Mouse (Mus musculus) fibroblast of lung, adult 2 months (primary cell): Measurements from ENCODE around the gene Pigs.

Experiments used
- DNase-seq: peaks from one replicate; pipeline ENCODE4 v3.0.0-alpha.2; 2011; ENCODE audit warnings: low read depth

Pigs gene

DNA sequence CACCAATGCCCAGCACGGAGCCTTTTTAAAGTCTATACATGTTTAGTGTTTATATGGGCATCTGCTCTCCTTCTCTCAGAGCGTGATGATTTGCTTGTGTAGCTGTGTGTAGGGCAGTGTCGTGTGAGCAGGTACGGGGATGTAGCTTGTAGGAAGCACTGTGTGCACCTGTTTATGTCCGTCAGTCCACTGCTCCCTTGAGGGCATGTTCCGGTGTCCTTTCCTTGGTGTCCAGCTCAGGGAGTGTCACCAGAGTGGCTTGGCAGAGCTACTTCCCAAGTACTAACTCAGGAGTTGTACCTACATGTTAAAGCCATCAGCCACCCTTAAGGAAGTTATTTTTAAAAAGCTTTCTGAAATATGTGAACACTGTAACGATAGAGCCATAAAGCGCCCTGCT, 8.8 kb downstream of the Pigs start:
- no peak for DNase-seq

DNA sequence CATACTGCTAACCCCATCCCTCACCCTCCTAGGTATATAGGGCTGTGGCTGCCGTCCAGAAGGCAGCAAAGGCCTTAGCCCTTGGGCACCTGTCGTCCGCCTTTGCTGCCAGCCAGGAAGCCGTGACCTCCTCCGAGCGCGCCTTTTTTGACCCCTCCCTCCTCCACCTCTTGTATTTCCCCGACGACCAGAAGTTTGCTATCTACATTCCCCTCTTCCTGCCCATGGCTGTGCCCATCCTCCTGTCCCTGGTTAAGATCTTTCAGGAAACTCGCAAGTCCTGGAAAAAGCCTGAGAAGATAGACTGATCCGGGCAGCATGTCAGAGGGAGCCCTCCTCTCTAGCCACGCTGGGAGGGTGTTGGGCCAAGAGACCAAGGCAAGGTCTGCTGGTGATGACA, 13.5 kb downstream of the Pigs start:
- DNase-seq = no peak

DNA sequence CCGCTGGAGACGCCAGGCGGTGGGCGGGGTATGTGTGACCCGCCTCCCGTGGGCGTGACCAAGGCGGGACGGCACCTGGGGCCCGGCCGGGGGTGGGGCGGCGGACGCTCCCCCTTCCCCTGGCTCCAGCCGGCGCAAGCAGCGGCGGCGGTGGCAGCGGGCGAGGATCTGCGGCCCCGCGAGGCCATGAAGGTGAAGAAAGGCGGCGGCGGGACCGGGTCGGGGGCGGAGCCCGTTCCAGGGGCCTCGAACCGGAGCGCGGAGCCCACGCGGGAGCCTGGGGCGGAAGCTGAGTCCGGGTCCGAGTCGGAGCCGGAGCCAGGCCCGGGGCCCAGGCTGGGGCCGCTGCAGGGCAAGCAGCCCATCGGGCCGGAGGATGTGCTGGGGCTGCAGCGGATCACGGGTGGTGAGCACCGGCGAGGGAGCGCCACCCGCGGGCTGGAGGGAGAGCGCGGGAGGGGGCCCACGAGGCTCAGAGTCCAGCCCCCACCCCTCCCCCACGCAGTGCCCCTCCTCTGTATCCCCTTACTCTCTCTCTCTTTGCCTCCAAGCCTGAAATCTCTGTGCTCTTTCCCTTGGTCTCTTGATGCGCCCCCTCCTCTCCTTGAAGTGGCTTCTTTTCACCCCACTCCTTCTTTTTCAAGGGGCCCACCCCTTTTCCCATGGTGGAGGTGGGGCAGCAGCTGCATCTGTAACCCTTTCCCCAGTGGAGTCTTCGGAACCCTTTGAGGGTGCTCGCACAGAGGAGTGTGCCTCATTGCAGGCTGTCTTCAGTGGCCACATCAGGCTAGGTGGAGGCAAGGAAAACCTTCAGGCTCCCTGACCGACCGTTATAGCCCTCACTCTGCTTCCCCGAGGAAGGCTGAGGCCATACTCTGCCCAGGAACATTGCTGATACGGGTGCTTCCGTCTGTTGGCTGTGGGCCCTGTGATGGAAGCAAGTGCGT, 15.4 kb downstream of the Pigs start, which contains the start of gene Unc119:
Gene Unc119, plus strand, starts transcription at position 102 of the 947 bp plus-strand sequence.
- no peak for DNase-seq

DNA sequence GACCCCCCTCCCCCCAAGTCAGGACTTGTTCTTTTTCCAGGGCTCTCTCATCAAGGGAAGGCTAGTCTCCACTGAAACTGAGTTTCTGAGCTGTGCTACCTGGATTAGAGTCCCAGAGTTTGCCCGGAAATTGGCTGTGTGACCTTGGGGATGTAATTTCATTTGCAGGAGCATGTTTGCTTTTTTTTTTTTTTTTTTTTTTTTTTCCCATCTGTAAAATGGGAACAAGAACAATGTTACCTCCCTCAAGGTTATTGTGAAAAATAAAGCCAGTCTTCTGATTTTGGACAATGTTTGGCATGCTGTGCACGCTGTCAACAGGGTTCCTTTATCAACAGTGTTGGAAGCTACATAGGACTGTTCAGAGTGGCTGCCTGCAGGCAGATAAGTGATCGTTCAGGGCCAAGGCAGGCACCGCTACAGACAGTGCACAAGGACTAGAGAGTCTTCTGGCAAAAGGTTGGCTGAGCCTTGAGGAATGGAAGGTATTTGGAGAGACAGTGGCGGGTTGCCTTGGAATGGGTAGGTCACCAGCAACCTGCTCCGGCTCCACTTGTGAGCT, 16.2 kb downstream of the Pigs start:
- no peak for DNase-seq

DNA sequence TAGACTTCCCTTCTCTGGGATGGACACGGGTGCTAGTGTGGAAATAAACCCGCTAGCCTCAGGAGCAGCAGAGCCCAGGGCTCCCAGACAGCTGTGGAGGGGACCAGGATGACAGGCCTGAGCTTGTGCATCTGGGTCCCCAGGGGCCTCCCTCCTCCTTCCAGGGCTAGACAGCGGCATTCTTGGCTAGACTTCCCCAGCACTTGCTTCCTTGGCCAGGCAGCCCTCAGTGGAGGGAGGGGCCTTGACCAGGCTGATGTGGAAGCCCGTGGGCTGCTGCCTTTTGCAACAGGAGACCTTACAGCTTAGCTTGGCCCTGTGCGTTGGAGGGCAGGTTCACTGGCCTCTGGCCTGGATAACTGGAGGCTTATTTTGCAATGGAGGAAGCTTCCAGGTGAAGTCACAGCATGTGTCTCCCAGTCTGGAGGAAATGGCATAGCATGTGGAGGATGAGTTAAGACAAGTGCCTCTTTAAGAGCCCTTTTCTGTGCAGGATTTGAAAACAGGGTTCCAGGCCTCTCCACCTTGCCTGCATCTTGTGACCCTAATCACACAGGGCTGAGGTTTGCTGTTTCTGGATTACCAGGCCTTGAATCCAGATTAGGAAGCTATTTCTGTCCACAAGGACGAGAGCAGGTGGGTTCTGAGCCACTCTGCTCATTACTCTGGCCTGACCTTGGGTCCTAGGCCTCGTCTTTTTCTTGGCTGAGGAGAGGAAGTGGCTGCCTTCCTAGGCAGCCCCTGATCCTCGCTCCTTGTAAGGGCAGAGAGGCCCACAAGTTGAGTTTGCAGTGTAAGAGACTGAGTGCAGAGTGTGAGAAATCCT, 16.9 kb downstream of the Pigs start:
- no peak for DNase-seq

DNA sequence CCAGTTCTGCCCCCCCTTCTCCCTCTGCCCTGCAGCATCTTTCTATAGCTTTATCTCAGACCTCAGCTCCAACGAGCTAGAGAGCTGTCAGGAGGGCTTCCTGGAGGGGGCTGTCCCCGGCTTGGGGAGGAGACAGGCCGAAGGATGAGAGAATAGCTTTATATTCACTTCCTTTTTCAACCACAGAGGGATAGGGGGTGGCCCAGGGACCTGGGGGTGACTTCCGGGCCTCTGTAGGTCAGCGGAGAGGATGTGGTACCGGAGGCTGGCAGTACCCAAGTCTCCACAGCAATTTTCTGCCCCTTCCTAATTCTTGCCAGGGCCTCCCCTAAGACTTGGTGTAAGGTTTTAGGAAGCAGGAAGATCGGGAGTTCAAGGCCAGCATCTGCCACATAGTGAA, 17.6 kb downstream of the Pigs start:
- no peak for DNase-seq

DNA sequence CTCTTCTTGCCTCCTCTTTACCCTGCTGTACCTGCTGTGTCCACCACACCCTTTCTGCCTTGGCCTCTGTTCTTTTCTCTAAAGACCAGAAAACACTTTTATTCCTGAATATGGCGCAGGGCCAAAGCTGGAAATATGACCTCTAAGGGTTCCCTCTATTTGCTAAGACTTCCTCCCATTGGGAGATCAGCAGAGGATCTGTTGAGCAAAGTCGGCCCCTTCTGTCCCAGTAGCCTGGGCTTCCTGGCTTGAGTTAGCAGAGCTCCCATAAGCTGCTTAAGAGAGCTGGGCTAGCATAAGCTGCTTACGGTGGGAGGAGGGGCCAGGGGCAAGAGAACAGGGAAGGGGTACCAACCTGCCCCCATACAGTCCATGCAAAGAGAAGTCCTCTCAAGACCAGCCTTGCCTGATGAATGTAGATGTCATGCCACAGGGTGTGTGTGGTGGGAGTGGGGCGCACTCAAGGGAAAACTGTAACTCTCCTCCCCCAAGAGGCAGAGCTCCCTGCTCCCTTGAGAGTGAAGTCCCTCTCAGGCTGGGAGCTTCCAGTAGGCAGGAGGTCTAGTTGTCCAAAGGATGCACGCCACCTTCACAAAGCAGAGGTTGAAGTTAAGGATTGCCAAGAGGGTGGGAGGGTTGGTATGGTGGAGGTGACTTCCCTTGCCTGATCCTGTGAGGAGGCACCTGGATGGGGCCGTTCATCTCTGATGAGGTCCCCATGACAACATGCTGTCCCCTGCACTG, 18.3 kb downstream of the Pigs start:
- DNase-seq = no peak

DNA sequence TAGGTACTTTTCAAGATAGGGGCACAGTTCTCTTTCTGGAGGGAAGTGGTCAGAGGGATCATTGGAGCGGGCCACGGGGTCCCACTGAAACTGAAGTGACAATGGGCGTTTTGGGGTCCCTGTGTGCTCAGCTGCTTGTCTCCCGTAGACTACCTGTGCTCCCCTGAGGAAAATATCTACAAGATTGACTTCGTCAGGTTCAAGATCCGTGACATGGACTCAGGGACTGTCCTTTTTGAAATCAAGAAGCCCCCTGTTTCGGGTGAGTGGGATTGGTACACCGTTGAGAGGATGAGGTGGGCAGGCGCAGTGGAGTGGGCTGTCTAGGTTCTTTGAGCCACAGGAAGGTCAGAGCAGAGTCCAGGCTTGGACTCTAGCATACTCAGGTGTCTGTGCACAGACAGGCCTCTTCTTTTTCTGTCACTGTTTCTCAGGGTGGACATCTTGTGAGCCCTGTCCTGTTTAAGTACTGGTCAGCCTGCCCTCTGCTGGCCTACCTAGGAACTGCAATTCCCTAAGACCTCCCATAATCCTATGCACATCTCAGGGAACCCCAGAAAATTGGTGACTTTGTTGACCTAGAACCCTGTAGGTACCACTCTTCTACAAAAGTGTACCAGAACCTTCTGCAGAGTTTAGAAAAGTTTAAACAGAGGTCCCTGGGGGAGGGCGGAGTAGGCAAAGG, 19.0 kb downstream of the Pigs start:
- no peak for DNase-seq

DNA sequence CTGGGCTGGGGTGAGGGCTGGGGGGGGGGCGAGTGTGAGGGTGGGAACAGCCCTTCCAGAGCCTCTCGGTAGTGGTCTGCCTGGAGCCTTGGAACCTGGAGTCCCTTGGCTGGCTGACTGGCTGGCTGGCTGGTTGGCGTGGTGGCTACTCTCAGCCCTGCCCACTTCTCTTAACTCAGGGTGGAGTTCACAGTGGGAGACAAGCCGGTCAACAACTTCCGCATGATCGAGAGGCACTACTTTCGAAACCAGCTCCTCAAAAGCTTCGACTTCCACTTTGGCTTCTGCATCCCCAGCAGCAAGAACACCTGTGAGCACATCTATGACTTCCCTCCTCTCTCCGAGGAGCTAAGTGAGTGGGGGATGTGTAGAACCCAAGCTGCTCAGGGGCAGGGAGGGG, 19.7 kb downstream of the Pigs start:
- no peak for DNase-seq

DNA sequence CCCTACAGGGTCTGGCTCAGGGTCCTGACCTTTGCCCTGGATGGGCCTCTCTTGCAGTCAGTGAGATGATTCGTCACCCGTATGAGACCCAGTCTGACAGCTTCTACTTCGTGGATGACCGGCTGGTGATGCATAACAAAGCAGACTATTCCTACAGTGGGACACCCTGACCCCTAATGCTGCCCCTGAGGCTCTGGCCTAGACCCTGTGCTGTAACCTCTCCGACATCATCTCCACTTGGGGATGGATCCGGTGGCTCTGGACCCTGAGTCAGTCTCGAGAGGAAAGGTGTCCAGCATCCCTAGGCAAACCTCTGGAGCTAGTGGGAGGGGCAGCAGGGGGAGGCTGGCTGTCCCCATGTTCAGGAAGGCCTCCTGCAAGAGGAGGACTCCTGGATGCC, 20.3 kb downstream of the Pigs start:
- no peak for DNase-seq

DNA sequence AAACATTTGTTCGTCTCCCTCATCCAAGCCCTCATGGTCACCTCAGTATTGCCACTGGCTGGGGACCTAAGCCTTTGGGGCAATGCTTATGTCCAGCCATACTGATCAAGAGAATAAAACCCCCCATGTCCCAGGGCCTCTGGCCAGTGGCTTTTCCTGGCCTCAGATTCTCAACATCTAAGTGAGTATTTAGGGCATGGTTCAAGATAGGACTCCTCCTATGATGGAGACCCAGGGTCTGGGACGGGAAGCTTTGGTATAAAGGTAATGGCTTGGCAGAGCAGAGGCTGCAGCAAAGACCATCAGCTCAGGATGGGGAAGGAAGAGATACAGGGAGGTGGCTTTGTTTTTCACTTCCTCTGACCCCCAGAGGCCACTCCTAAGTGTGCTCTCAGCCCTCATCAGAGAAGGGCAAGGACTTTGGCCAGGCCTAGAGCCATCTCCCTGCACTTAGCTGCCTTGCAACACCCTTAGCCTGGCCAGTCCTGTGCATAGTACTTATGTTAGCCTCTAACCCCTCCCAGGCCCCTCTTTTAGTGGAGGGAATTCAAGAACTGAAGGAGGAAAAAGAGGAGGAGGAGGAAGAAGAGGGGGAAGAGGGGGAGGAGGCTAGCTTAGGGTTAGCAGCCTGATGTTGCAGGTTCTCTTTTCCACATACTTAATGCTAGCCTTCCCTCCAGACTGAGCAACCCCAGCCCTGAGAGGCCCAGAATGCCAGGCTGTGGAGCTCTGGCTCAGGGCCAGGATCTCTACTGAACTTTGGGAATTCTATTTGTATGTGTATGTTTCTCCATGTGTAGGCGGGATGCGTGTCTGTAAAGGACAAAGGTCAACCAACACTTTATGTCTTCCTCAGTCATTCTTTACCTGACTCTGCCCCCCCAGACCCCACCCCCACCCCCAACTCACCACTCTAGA, 21.5 kb downstream of the Pigs start:
- DNase-seq = no peak

DNA sequence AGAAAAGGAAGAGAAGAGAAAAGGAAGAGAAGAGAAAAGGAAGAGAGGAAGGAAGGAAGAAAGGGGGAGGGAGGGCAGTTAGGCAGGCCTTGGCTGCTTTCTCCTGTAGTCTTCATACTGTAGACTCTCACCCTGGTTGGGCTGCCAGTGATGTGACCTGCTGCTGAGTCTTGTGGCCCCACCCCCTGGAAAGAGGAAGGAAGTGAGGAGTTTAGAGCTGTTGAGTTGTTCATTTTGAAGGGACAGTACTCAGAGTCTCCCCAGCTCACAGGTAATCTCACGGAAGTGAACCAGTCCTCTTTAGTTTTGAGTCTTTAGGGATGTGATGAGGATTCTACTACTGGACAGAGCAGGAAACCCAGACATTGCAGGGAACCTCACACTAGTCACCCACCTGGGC, 24.9 kb downstream of the Pigs start:
- DNase-seq = no peak

DNA sequence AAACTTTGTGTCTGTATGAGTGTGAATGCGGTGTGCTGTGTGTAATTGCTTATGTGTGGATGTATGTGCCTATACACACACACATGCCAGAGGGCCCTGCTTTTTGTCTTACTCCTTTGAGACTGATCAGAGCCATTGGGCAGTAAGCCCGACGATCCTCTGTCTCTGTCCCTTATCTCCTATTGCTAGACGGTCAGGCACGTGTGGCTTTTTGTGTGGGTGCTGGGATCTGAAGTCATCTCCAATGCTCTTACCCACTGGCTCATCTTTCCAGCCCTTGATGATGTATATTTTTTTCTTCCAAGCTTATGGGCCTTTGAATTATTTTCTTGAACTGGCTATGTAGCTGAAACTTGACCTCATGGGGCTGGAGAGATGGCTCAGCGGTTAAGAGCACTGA, 26.7 kb downstream of the Pigs start:
- DNase-seq = no peak

DNA sequence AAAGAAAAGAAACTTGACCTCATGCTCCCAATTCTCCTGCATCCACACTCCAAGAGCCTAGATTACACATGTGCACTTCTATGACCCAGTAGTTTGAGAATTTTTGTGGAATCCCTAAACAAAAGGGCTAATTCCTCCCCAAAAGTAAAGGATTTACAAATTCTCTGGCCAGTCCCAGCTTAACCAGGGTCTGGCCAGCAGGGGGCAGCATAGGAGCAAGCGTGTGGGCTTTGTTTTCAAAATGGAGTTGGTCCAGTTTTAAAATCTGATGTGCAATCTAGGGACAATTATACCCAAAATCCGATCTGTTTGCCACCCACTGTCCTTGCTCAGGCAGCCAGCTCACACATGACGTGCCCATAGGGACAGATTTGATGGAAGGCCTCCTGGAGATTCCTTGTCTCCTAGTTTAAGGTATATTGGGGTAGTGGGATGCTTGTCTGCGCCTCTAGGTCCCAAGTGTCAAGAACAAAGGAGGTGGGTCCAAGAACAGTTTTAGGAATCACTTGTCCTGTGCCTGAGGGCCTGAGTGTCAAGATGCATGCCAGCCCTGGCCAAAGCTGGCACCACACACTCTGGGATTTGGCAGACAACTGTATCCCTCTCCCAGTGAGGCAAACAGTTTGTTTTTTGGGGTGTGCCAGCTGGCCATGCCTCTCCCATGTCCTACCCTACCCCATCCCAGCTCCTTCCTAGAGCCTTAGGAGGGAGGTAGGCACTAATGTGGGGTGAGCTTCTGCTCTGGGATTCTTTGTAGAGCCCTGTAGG, 27.4 kb downstream of the Pigs start:
- no peak for DNase-seq

DNA sequence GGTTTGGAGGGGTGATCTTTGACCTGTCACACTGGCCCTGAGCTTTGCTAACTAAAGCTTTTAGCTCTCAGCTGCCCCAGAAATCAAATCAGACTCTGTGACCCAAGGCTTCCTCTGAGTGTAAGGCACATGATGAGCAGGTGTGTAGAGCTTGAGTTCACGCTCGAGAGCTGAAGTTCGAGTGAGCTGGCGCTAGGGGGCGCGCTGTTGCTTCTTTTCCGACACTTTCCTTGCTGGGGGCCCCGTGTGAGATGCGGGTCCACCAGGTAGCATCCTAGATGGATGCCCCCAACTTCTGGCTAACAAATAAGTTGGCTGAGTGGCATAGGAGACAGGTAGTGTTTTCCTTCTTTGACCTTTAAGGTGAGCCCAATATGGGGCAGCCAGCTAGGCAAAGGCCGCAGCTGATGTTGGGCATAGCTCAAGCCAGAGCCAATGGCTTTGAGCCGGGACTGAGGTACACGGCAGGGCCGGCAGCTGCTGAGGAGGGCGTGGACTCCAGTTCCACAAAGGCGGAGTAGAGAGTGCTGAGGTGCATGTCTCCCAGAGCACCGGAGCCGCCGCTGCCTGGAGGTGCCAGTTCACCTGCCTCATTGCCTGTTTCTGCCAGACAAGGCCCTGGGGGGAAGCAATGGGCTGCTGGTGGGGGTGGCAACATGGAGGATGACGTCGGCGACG, 30.3 kb downstream of the Pigs start:
- no peak for DNase-seq

DNA sequence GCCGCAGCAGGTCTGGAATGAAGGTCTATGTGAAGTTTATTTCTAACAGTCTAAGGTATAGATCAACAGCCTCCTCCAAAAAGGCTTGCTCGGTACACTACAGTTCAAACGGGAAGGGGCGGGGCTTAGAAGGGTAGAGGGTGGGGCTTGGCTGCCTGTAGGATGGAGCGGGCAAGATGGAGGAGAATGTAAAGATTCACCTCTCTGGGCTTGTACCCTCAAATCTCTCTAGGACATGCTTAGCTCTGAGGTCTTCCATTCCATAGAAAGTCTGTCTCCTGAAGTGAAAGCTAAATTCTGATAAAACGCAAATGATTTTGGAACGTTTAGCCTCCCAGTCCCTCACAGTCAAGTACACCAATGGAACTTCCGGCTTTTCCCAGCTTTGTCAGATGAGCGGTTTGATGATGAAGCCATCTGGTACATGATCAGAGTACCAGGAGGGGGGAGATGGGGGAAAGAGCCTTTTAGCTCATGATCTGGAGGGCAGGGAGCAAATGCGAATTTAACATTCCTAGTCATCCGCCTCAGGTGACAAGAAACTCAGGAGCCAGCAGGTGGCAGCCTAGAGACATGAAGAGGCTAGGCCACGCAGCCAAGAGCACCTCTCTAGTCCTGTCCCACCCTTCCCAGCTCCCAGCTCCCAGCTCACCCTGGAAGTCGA, 32.0 kb downstream of the Pigs start:
- peak; percentile 48 for DNase-seq

DNA sequence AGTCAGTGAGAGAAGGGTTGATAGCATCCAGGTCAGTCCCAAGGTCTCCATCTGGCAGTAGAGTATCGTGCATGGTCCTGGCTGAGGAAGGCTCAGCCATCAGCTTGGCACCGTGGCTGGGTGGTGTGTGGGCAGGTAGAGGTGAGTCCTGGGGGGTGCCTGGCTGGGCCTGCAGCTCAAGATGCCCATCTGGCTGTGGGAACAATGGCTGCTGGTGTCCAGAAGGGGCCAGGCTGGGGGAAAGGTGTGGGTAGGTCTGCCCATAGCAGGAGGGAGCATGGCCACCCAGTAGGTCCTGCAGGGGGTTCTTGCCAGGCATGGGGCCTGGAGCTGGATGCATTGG, 32.5 kb downstream of the Pigs start:
- DNase-seq = no peak

DNA sequence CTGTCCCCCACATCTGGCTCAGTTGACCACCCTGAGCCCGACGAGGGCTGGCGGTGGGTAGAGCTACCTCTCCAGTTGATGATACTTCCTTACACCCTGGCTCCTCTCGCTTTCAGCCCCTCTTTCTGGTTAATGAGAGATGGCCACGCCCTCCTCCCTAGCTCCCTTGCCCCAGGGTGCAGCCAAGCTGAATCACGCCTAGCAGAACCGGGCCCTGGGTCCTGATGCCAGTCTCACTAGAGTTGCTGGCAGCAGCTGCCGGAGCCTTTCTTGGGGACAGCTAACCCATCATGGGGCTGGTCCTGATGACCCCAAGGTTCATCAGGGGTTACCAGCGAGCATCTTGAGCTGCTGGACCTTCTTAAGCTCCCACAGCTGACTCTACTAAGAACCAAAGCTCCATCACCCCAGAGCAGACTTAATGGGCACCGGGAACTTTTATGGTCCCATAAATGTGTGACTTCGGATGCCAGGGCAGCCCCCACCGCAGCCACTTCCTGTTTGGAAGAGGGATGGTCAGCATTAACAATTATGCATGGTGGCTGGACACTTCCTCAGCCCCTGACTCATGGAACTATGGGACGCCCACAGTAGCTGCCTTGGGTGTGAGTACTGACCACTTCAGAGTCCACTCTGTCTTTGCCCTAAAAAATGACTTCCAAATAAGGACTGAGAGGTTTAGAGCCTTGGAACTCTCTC, 35.2 kb downstream of the Pigs start:
- no peak for DNase-seq
